Mouse (Mus musculus) MEL (cell line): ENCODE data around the gene Bcl2l10. TPM values are rescaled to one million over a fixed set of nuclear protein-coding genes. Genes with fewer than 3 reads are reported as not detected.
"Not testable (repeated sequence)": the region's sequence is repeated elsewhere in the genome, so short reads cannot be mapped to it uniquely, and the experiment has no call there.

Experiments
- DNase-seq: peaks from one replicate; pipeline ENCODE4 v3.0.0; 2011; ENCODE audit warnings: low read depth, low spot score
- H3K27ac ChIP-seq: 2 replicates; pipeline ENCODE4 v1.5.1; 2012; ENCODE audit warnings: low read depth, mild to moderate bottlenecking, control low read depth, low read length, moderate library complexity; ENCODE audit not compliant: control insufficient read depth
- H3K27me3 ChIP-seq, 2 experiments: fragments of 150-350 bp in 1 of 2; sonication (generic) in 1 of 2; 2 replicates each; pipeline ENCODE4 v1.6.1; 2012; ENCODE audit warnings: low read length in 2 of 2, mild to moderate bottlenecking in 2 of 2, improper control_type of control experiment in 1 of 2, moderate library complexity in 1 of 2; ENCODE audit not compliant: insufficient read depth in 2 of 2, control insufficient read depth in 1 of 2
- H3K36me3 ChIP-seq, 2 experiments: 2 replicates each; pipeline ENCODE4 v1.6.1; 2012 to 2014; ENCODE audit warnings: low read length in 2 of 2, improper control_type of control experiment in 1 of 2, inconsistent platforms in 1 of 2, mild to moderate bottlenecking in 1 of 2; ENCODE audit not compliant: insufficient read depth in 2 of 2, control insufficient read depth in 1 of 2
- H3K4me1 ChIP-seq, 2 experiments: fragments of 150-350 bp in 1 of 2; sonication (generic) in 1 of 2; 2 replicates each; pipeline ENCODE4 v1.6.1; 2012; ENCODE audit warnings: low read length in 2 of 2, improper control_type of control experiment in 1 of 2, mild to moderate bottlenecking in 1 of 2; ENCODE audit not compliant: insufficient read depth in 2 of 2, control insufficient read depth in 1 of 2
- H3K4me3 ChIP-seq, 2 experiments: fragments of 150-350 bp in 1 of 2; sonication (generic) in 1 of 2; 2 replicates each; pipeline ENCODE4 v1.5.1; 2012; ENCODE audit warnings: low read depth in 2 of 2, low read length in 2 of 2, mild to moderate bottlenecking in 2 of 2, moderate library complexity in 2 of 2, control low read depth in 1 of 2, improper control_type of control experiment in 1 of 2; ENCODE audit not compliant: control insufficient read depth in 1 of 2, insufficient read depth in 1 of 2
- H3K79me2 ChIP-seq: 2 replicates; pipeline ENCODE4 v1.6.1; 2012; ENCODE audit warnings: mild to moderate bottlenecking, low read length, moderate library complexity; ENCODE audit not compliant: control insufficient read depth, poor library complexity, insufficient read depth
- H3K9ac ChIP-seq: 2 replicates; pipeline ENCODE4 v1.6.1; 2012; ENCODE audit warnings: low read depth, mild to moderate bottlenecking, control low read depth, low read length, moderate library complexity; ENCODE audit not compliant: control insufficient read depth, poor library complexity, severe bottlenecking
- H3K9me3 ChIP-seq: fragments of 150-350 bp; sonication (generic); replicated peaks from 2 replicates; pipeline ENCODE4 v1.6.1; 2012; ENCODE audit warnings: mild to moderate bottlenecking, low read length, improper control_type of control experiment, moderate library complexity; ENCODE audit not compliant: insufficient read depth
- CHD1 ChIP-seq: IDR thresholded peaks from 2 replicates; pipeline ENCODE4 v1.6.1; 2012; ENCODE audit warnings: low read depth, mild to moderate bottlenecking, inconsistent platforms, low read length, improper control_type of control experiment
- CHD2 ChIP-seq: IDR thresholded peaks from 2 replicates; pipeline ENCODE4 v1.6.1; 2011; ENCODE audit warnings: low read length, improper control_type of control experiment
- ETS1 ChIP-seq: IDR thresholded peaks from 2 replicates; pipeline ENCODE4 v1.6.1; 2012; ENCODE audit warnings: low read depth, mild to moderate bottlenecking, inconsistent platforms, low read length, improper control_type of control experiment, moderate library complexity
- GABPA ChIP-seq: IDR thresholded peaks from 2 replicates; pipeline ENCODE4 v1.6.1; 2012; ENCODE audit warnings: low read depth, mild to moderate bottlenecking, inconsistent platforms, low read length, improper control_type of control experiment, moderate library complexity
- MAX ChIP-seq: IDR thresholded peaks from 2 replicates; pipeline ENCODE4 v1.6.1; 2011; ENCODE audit warnings: low read length, improper control_type of control experiment
- MAZ ChIP-seq: IDR thresholded peaks from 2 replicates; pipeline ENCODE4 v1.6.1; 2012; ENCODE audit warnings: low read depth, mild to moderate bottlenecking, inconsistent platforms, low read length, improper control_type of control experiment
- MEF2A ChIP-seq: IDR thresholded peaks from 2 replicates; pipeline ENCODE4 v1.6.1; 2014; ENCODE audit warnings: low read depth, mild to moderate bottlenecking, inconsistent platforms, low read length, improper control_type of control experiment; ENCODE audit not compliant: poor library complexity, insufficient replicate concordance, severe bottlenecking; ENCODE audit errors: extremely low read depth
- MXI1 ChIP-seq: IDR thresholded peaks from 2 replicates; pipeline ENCODE4 v1.6.1; 2011; ENCODE audit warnings: mild to moderate bottlenecking, low read depth, low read length, improper control_type of control experiment
- MYB ChIP-seq: IDR thresholded peaks from 2 replicates; pipeline ENCODE4 v1.6.1; 2011; ENCODE audit warnings: mild to moderate bottlenecking, low read depth, low read length, improper control_type of control experiment
- MYC ChIP-seq: IDR thresholded peaks from 2 replicates; pipeline ENCODE4 v1.6.1; 2011; ENCODE audit warnings: low read depth, mild to moderate bottlenecking, low read length, improper control_type of control experiment, moderate library complexity
- NELFE ChIP-seq: IDR thresholded peaks from 2 replicates; pipeline ENCODE4 v1.6.1; 2011; ENCODE audit warnings: low read depth, low read length, improper control_type of control experiment
- POLR2AphosphoS2 ChIP-seq: IDR thresholded peaks from 2 replicates; pipeline ENCODE4 v1.6.1; 2011; ENCODE audit warnings: low read length, improper control_type of control experiment
- POLR2AphosphoS5 ChIP-seq: IDR thresholded peaks from 2 replicates; pipeline ENCODE4 v1.6.1; 2012; ENCODE audit warnings: low read depth, borderline replicate concordance, mild to moderate bottlenecking, inconsistent platforms, low read length, moderate library complexity, mixed read lengths
- RCOR1 ChIP-seq: IDR thresholded peaks from 2 replicates; pipeline ENCODE4 v1.6.1; 2012; ENCODE audit warnings: low read depth, mild to moderate bottlenecking, inconsistent platforms, low read length, improper control_type of control experiment
- TCF12 ChIP-seq: IDR thresholded peaks from 2 replicates; pipeline ENCODE4 v1.6.1; 2014; ENCODE audit warnings: low read depth, mild to moderate bottlenecking, inconsistent platforms, low read length, improper control_type of control experiment, moderate library complexity
- UBTF ChIP-seq: IDR thresholded peaks from 2 replicates; pipeline ENCODE4 v1.6.1; 2012; ENCODE audit warnings: low read depth, mild to moderate bottlenecking, inconsistent platforms, low read length, improper control_type of control experiment, moderate library complexity, borderline replicate concordance; ENCODE audit not compliant: insufficient read depth
- ZC3H11A ChIP-seq: IDR thresholded peaks from 2 replicates; pipeline ENCODE4 v1.6.1; 2012; ENCODE audit warnings: low read depth, mild to moderate bottlenecking, inconsistent platforms, low read length, improper control_type of control experiment
- ZKSCAN1 ChIP-seq: IDR thresholded peaks from 2 replicates; pipeline ENCODE4 v1.6.1; 2012; ENCODE audit warnings: low read depth, mild to moderate bottlenecking, inconsistent platforms, low read length, improper control_type of control experiment, moderate library complexity
- ZMIZ1 ChIP-seq: IDR thresholded peaks from 2 replicates; pipeline ENCODE4 v1.6.1; 2012; ENCODE audit warnings: low read depth, mild to moderate bottlenecking, inconsistent platforms, low read length, improper control_type of control experiment, moderate library complexity
- polyA plus RNA-seq, 2 experiments: library from polyadenylated mRNA; stranded (reverse) in 1 of 2; unstranded in 1 of 2; fragments of >175 nt in 1 of 2; fragments of >200 nt in 1 of 2; gene quantifications; 2 replicates each; pipeline versions ENCODE4 v1.2.1 to v1.2.4; 2012; ENCODE audit warnings: low replicate concordance in 2 of 2, low read depth in 1 of 2; ENCODE audit not compliant: insufficient read length in 2 of 2, insufficient read depth in 1 of 2, missing spikeins in 1 of 2
- total RNA-seq: library from RNA; depleted of rRNA; stranded (reverse); fragments of 300-350 nt; gene quantifications from 2 replicates; pipeline ENCODE4 v1.2.3, GENCODE M21; 2012

Bcl2l10 gene
- total and polyA plus RNA-seq, 3 experiments = not detected

DNA sequence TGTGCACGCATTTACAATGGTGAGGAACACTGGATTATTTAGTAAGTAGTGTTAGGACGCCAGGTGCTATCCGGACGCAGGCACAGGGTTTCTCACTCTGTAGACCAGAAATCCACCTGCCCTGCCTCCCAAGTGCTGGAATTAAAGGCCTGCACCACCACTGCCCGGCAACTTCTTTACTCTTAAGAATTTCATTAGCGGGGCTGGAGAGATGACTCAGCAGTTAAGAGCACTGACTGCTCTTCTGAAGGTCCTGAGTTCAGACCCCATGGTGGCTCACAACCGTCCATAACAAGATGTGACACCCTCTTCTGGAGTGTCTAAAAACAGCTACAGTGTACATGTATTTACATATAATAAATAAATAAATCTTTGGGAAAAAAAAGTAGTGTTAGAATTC lies 16.1 kb downstream of the Bcl2l10 start:
- H3K36me3 ChIP-seq, H3K4me1 ChIP-seq, H3K9ac ChIP-seq, H3K79me2 ChIP-seq, DNase-seq, H3K9me3 ChIP-seq, H3K27ac ChIP-seq, H3K27me3 ChIP-seq, H3K4me3 ChIP-seq: not testable (repeated sequence)

- Histone ChIP-seq H3K4me1 (0 out of 4 replicates have a peak, but pooled peaks cover 0 to 5% of the 10 kb centered on the region in 2 experiments), H3K27ac (no peak overlapping the region), H3K4me3 (no peak overlapping the region), H3K9ac (no peak overlapping the region), H3K27me3 (no peaks in the 10 kb centered on the region), H3K9me3 (no peaks in the 10 kb centered on the region), H3K79me2 (no peaks in the 10 kb centered on the region), H3K36me3 (0 out of 4 replicates have a peak, but pooled peaks cover 0 to 3% of the 10 kb centered on the region in 2 experiments)
- TF ChIP-seq ZC3H11A = no peak
- no peak for TF ChIP-seq RCOR1
- TF ChIP-seq POLR2AphosphoS2 = no peak
- TF ChIP-seq ZKSCAN1 = no peak
- TF ChIP-seq ETS1 = no peak
- no peak for TF ChIP-seq MAX
- TF ChIP-seq CHD2 = no peak
- TF ChIP-seq NELFE = no peak
- no peak for TF ChIP-seq CHD1
- no peak for TF ChIP-seq MYC
- TF ChIP-seq POLR2AphosphoS5 = no peak
- TF ChIP-seq ZMIZ1 = no peak
- TF ChIP-seq UBTF = no peak
- TF ChIP-seq MXI1 = no peak
- TF ChIP-seq TCF12 = no peak
- no peak for TF ChIP-seq MAZ
- TF ChIP-seq MEF2A = no peak
- no peak for TF ChIP-seq MYB
- no peak for TF ChIP-seq GABPA
- DNase-seq = no peak
Measured at GRCm38 (mm10) chr9:75365195-75365594, 17.6 kb downstream of the Bcl2l10 start.
